Mouse (Mus musculus) limb, embryonic 11.5 days (tissue): Measurements from ENCODE around the gene Pard3. TPM values are rescaled to one million over a fixed set of nuclear protein-coding genes. Genes with fewer than 3 reads are reported as not detected.

Experiments used
- ATAC-seq: fragments of 200-750 bp; cut with Nextera tagmentation; 2 replicates; pipeline ENCODE4 v1.8.0; 2017; ENCODE audit warnings: low read depth; ENCODE audit not compliant: insufficient number of reproducible peaks, low FRiP score, low TSS enrichment
- DNase-seq: peaks from one replicate; pipeline ENCODE4 v3.0.0-alpha.2; 2015; ENCODE audit warnings: low spot score
- H3K27ac ChIP-seq: fragments of 300-500 bp; sonication (generic); replicated peaks from 2 replicates; pipeline ENCODE4 v1.5.1; 2014; ENCODE audit warnings: low read depth, mild to moderate bottlenecking, low read length
- H3K27me3 ChIP-seq: fragments of 300-500 bp; sonication (generic); 2 replicates; pipeline ENCODE4 v1.6.1; 2014; ENCODE audit warnings: mild to moderate bottlenecking, low read length, mixed read lengths; ENCODE audit not compliant: control insufficient read depth, insufficient read depth
- H3K36me3 ChIP-seq: fragments of 300-500 bp; sonication (generic); 2 replicates; pipeline ENCODE4 v1.6.1; 2014; ENCODE audit warnings: mild to moderate bottlenecking, low read length, moderate library complexity, mixed read lengths; ENCODE audit not compliant: control insufficient read depth, insufficient read depth
- H3K4me1 ChIP-seq: fragments of 300-500 bp; sonication (generic); 2 replicates; pipeline ENCODE4 v1.6.1; 2014; ENCODE audit warnings: low read length, mixed read lengths; ENCODE audit not compliant: control insufficient read depth, insufficient read depth
- H3K4me2 ChIP-seq: fragments of 300-500 bp; sonication (generic); 2 replicates; pipeline ENCODE4 v1.6.1; 2014; ENCODE audit warnings: low read depth, mild to moderate bottlenecking, moderate library complexity; ENCODE audit not compliant: severe bottlenecking
- H3K4me3 ChIP-seq: fragments of 300-500 bp; sonication (generic); 2 replicates; pipeline ENCODE4 v1.5.1; 2014; ENCODE audit warnings: low read depth, low read length
- H3K9ac ChIP-seq: fragments of 300-500 bp; sonication (generic); 2 replicates; pipeline ENCODE4 v1.6.1; 2014; ENCODE audit warnings: mild to moderate bottlenecking, low read length
- H3K9me3 ChIP-seq: fragments of 300-500 bp; sonication (generic); 2 replicates; pipeline ENCODE4 v1.6.1; 2016; ENCODE audit warnings: low read length; ENCODE audit not compliant: control insufficient read depth
- WGBS: fragments of 180-500 bp; shearing (Covaris S2); extraction: QIAGEN DNeasy Blood & Tissue Kit; methylation state at CpG from one replicate; pipeline ENCODE4 v1.1.7; 2014; 5-methylcytosine and 5-hydroxymethylcytosine counted together
- polyA plus RNA-seq: library from polyadenylated mRNA; unstranded; fragments of >200 nt; fragmentation: Nextera tagmentation; extraction: Ambion mirVana; gene quantifications from 2 replicates; pipeline ENCODE4 v1.2.1, GENCODE M21; 2014

Pard3 gene
- polyA plus RNA-seq, 1 experiment from 2014 or later = 38.8 TPM

DNA sequence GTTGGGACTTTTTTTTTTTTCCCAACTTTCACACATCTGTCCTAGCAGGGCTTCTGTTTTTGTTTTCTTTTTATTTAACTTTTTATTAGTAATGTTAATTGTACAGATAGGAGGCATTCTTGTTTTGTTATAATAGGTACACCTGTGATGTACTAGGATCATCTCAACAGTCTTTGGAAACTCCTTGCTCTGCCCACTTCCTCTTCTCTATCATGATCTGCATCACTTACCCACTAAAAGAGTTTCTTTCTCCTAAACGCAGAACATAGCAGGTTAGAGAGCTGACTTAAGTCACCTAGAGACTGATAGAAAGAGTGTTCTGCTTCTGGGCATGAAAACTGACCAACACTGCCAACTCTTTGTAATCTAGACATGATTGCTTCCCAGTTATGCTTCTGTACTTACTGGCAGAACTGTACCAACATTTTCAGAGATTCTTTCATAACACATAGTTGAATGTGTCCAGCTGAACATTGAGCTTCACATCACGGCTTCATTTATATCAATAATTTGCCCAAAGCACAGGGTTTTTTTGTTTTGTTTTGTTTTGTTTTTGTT is 398.8 kb downstream of the Pard3 start:
- Histone ChIP-seq H3K27me3 (no peaks in the 10 kb centered on the region), H3K4me1 (no peaks in the 10 kb centered on the region), H3K4me3 (no peak overlapping the region), H3K9ac (no peak overlapping the region), H3K36me3 (no peaks in the 10 kb centered on the region), H3K9me3 (no peaks in the 10 kb centered on the region), H3K27ac (no peak overlapping the region), H3K4me2 (no peak overlapping the region)
- 92% methylated on average over 2 of the region's 2 CpGs for WGBS
- DNase-seq (no peak), ATAC-seq (no peak)

DNA sequence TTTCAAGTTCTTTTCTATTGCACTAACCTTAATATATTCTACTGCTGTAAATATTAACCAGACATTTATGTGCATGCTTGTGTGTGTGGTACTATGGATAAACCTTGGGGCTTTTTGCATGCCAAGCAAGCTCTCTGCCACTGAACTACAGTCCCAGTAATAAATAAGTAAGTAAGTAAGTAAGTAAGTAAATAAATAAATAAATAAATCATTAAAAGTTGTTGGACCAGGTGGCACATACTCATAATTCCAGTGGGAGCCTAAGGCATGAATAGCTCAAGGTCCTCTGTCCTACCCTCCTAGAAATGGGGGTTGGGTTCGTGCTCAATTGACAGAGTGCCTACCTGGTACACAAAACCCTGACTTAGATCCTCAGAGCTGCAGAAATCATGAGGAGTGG is 400.6 kb downstream of the Pard3 start:
- Histone ChIP-seq H3K9ac (no peak overlapping the region), H3K27me3 (no peaks in the 10 kb centered on the region), H3K4me2 (no peak overlapping the region), H3K4me3 (no peak overlapping the region), H3K9me3 (no peaks in the 10 kb centered on the region), H3K36me3 (no peaks in the 10 kb centered on the region), H3K4me1 (no peaks in the 10 kb centered on the region), H3K27ac (no peak overlapping the region)
- 89% methylated on average over 1 of the region's 1 CpGs for WGBS
- DNase-seq = no peak
- ATAC-seq = no peak

DNA sequence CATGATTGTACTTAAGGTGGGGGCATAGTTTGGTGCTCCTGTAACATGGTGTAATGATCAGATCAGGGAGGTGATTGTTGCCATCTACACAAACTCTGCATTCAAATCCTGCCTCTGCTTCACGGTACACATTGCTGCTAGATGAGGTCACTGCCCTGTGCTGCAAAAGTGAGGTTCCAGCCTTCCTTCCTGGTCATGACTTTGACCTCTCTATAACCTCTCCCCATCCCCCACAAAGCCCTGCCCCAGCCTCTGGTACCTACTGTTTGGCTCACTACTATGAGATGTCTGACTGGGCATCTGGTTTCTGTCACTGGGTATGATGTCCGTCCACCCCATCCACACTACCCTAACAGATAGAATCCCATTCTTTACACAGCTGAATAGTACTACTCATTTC is 408.5 kb downstream of the Pard3 start:
- ATAC-seq = no peak
- no peaks in the 10 kb centered on the region for H3K27me3 ChIP-seq
- 56% methylated on average over 2 of the region's 2 CpGs for WGBS
- no peak overlapping the region for H3K4me2 ChIP-seq
- no peaks in the 10 kb centered on the region for H3K4me1 ChIP-seq
- H3K36me3 ChIP-seq = no peaks in the 10 kb centered on the region
- no peak overlapping the region for H3K27ac ChIP-seq
- no peak for DNase-seq
- H3K9ac ChIP-seq = no peak overlapping the region
- no peaks in the 10 kb centered on the region for H3K9me3 ChIP-seq
- H3K4me3 ChIP-seq = no peak overlapping the region

DNA sequence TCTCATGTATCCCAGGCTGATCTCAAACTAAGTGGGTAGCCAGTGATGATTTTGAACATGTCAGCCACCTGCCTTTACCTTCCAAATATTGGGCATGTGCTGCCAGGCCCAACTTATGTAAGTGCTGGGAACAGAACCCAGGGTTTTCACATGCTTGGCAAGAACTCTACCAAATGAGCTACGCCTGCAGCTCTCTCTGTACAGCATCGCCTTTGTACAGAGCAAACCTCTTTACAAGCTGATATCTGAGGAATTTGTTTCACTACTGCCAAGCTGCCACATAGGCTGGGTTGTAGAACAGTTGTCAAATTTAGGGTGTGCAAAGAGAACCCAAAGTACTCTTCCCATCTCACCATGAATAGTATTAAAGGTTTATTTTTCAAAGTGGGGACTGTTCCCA is 416.3 kb downstream of the Pard3 start:
- Histone ChIP-seq H3K36me3 (no peaks in the 10 kb centered on the region; the same call in 1 of the 2 replicates), H3K27me3 (no peaks in the 10 kb centered on the region), H3K4me2 (no peak overlapping the region), H3K27ac (no peak overlapping the region), H3K9ac (no peak overlapping the region), H3K4me3 (no peak overlapping the region), H3K4me1 (no peaks in the 10 kb centered on the region), H3K9me3 (no peaks in the 10 kb centered on the region)
- WGBS = 89% methylated on average over 2 of the region's 2 CpGs
- DNase-seq (no peak), ATAC-seq (no peak)

DNA sequence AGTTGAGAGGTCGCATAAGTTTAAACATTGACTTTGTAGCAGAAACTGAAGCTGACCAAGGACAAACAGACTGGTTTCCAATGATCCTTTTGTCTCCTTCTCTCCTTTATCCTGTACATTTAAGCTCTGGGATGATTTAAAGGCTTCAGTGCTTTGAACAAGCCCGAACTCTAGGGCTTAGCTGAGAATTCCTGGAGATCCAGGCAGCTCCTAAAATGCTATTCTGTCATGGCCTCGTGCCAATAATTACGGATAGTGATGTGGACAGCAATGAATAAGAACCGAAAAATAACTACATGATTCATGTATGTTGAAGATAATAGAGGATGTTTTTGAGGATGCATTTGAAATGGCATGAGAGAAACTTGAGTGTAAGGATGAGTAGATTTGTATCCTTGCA is 421.9 kb downstream of the Pard3 start:
- no peak overlapping the region for H3K9ac ChIP-seq
- no peak overlapping the region for H3K27ac ChIP-seq
- no peaks in the 10 kb centered on the region for H3K27me3 ChIP-seq
- H3K36me3 ChIP-seq = no peaks in the 10 kb centered on the region; the same call in 1 of the 2 replicates
- WGBS = 89% methylated on average over 5 of the region's 5 CpGs
- DNase-seq = no peak
- no peak overlapping the region for H3K4me2 ChIP-seq
- no peak overlapping the region for H3K4me3 ChIP-seq
- H3K9me3 ChIP-seq = no peaks in the 10 kb centered on the region
- ATAC-seq = no peak
- no peaks in the 10 kb centered on the region for H3K4me1 ChIP-seq

DNA sequence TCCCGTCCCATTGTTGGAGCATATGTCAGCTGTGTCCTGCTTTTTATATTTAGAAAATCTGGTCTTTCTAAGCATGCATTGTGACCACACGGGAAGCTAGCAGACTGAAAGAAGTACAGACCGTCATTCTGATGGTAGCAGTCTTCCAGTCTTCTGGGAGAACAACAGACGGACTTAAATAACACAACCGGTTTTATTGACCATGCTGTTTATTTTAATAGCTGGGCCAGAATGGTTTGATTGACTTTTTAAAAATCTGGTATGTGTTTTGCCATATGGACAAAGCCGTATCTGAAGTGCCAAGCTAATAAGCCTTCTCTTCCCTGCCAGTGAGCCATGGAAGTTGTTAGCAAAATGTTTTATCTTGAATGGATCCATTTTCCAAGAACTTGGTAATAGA is 428.3 kb downstream of the Pard3 start:
- 74% methylated on average over 6 of the region's 6 CpGs for WGBS
- DNase-seq = no peak

DNA sequence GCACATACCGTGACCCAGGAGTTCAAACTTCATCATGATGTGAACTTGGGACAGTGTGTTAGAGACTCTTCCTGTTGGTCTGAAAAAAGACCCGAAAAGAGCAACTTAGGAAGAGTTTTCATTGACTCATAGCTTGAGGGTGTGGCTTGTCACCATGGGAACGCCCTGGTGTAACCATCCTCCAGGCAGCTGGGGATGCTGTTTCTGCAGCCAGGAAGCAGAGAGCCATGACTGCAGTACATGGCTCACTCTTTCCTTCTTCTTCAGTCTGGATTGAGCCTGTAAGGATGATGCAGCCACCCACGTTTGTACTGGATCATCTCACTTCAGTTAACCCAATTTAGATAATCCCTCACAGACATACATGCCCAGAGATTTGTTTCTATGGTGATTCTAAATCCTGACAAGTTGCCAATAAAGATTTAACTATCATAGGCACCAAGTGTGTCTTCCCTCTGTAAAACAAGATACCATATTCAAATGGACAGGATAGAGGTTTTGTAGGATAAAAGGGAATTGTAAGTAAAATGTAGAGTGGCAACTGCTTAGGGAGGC is 431.6 kb downstream of the Pard3 start:
- Histone ChIP-seq H3K4me3 (no peak overlapping the region), H3K27ac (no peak overlapping the region), H3K4me2 (no peak overlapping the region), H3K9ac (no peak overlapping the region), H3K36me3 (no peaks in the 10 kb centered on the region), H3K4me1 (no peaks in the 10 kb centered on the region), H3K27me3 (no peaks in the 10 kb centered on the region), H3K9me3 (no peaks in the 10 kb centered on the region)
- ATAC-seq (no peak), DNase-seq (peak; percentile 33)
- 73% methylated on average over 4 of the region's 4 CpGs for WGBS

More for the DNA sequence above, 428.3 kb downstream of the Pard3 start:
- Histone ChIP-seq H3K27ac (no peak overlapping the region), H3K4me3 (no peak overlapping the region), H3K4me1 (no peaks in the 10 kb centered on the region), H3K36me3 (no peaks in the 10 kb centered on the region), H3K4me2 (no peak overlapping the region), H3K9me3 (no peaks in the 10 kb centered on the region), H3K9ac (no peak overlapping the region), H3K27me3 (no peaks in the 10 kb centered on the region)
- ATAC-seq = no peak

DNA sequence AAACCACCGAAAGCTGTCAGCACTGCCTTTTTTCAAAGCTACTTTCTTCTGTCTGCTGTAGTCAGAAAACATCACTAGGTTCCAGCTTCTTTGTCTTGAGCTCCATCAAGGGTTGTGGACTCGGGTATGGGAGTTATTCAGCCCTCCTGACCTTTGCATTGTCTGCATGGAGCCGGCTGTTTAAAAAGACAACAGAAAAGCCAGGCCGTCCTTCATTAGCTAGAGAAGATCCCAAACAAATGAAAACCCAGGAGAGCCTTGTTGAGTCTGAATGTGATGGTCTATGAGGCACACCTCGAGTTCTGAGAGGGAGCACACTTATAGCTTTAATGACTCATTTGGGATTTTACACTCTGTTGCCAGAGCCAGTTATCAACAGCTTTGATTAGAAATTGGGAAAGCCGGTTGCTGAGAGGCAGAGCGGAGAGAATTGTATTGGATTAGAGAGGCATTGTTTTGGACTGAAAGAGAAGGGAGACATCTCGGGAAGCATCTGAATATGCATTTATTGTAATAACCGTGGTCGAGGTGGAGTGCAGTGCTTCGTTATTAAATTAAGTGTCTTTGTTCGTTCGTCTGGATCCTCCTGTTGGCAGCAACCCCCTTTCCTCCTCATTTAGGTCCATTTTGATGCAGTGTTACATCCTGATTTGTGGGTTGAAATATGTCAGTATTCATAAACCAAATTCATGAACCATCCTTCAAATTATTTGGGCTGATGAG is 435.5 kb downstream of the Pard3 start:
- no peak overlapping the region for H3K4me2 ChIP-seq
- no peaks in the 10 kb centered on the region for H3K27me3 ChIP-seq
- no peaks in the 10 kb centered on the region for H3K36me3 ChIP-seq
- no peak for DNase-seq
- no peak overlapping the region for H3K4me3 ChIP-seq
- H3K9me3 ChIP-seq = no peaks in the 10 kb centered on the region
- H3K27ac ChIP-seq = no peak overlapping the region
- no peaks in the 10 kb centered on the region for H3K4me1 ChIP-seq
- no peak for ATAC-seq
- H3K9ac ChIP-seq = no peak overlapping the region
- 76% methylated on average over 13 of the region's 13 CpGs for WGBS
